Mouse (Mus musculus) urinary bladder, postnatal 4 days (tissue): ENCODE results near the gene Gadl1.

Source experiments
- DNase-seq, 2 experiments: peaks; one replicate each; pipeline ENCODE4 v3.0.0; 2021 to 2022; ENCODE audit warnings: low spot score in 2 of 2

Gadl1 gene

DNA sequence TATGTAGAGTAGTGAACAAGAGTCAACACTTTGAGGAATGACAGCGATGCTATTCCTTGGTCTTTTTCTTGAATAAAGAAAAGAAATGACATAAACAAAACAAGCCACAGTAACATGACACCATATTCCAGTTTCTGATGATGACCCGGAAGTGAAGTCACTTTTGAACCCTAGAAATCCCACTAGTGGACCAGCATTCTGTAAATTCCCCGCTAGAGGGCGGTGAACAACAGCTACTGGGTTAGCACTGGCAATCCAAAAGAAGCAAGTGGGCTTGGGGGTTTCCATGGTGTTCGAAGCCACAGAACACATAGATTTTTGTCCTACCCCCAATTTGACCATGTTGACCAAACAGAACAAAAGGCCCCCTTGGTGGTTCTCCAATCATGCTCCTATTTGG is 178.6 kb downstream of the Gadl1 start:
- DNase-seq: peak; percentile 40 to 71

DNA sequence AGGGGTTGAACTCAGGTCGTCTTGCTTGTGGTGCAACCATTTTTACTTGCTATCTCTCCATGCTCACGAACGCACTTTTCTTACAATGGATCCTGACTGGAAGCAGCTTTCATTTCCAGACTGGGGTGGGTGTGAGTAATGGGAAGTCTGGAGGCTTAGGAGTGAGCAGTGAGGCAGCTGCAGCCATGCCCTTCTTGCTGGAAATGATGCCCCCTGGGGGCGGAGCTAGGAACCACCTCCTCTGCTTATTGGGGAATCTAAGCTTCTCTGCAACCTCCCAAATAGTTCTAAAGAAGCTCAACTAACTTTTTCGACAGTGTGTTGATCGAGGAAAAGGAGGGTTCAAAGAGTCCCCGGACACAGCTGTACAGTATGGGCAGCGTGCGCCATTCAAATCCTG is 179.7 kb downstream of the Gadl1 start:
- DNase-seq: no peak

DNA sequence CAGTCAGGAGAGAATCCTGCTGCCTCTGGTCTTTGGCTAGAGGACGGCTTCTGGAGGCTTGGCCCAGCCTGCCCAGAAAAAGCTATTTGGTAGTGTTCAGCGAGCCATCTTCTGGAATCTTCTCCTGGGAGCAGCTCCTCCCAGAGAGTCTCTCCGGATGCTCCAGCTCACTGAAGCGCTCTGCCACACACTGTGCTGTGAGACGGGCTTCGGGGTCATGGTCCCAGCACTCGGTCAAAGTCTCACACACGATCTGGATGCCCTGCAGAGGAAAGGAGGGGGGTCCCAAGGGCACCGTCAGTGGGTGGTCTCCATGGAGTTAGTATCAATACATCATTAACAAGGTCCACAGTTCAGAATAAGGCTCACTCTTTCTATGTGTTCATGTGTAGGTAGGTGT is 181.0 kb downstream of the Gadl1 start:
- no peak for DNase-seq

DNA sequence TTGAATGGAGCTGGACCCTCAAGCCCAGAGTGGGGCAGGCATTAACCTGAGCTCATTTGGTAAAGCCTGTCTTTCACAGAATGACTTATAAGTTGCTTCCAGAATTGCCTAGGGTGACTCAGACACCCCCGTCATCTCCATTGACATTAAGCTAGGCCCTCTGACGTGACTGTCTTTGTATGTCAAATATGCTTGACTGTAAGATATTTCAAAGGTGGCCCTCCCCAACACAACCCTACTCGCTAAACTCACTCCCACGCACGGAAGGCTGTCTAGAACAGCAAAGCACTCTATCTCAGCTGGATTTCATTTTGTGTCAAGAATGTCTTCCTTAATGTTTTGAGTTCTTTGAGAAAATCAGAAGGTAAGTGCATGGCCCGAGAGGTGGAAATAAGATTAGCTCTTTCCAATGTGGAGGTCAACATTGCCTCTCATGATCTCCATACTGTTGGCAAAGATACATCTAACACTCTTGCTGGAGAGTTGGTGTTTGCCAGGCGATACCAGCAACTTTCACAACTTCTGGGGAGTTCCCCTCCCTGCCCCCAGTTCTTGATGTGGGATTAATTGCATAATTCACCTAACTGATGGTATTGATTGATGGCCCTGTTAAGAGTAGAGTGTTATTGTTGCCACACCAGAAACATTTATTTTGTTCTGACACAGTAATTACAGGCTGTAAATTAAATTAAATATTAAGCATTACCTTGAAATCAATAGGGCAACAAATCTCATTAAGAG is 182.0 kb downstream of the Gadl1 start:
- no peak for DNase-seq

DNA sequence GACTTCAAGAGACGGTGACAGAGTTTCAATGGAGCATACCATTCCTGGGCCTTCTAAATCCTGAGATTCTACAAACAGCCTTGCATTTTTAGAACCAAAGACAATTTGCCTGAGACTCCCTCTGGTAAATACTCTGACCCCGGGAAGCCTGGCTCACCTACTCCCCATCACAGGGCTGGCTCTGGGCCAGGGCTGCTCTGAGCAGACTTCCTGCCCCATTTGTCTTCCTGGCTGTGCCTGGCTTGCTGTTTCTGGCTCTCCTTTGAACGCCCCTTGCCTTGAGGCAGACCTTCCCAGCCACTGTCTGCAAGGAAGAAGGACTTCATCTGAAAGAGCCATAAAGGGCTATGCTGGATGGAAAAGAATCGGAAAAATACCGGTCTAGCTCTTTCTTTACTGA is 182.7 kb downstream of the Gadl1 start:
- peak in 1 of 2 experiments; percentile 67 for DNase-seq

DNA sequence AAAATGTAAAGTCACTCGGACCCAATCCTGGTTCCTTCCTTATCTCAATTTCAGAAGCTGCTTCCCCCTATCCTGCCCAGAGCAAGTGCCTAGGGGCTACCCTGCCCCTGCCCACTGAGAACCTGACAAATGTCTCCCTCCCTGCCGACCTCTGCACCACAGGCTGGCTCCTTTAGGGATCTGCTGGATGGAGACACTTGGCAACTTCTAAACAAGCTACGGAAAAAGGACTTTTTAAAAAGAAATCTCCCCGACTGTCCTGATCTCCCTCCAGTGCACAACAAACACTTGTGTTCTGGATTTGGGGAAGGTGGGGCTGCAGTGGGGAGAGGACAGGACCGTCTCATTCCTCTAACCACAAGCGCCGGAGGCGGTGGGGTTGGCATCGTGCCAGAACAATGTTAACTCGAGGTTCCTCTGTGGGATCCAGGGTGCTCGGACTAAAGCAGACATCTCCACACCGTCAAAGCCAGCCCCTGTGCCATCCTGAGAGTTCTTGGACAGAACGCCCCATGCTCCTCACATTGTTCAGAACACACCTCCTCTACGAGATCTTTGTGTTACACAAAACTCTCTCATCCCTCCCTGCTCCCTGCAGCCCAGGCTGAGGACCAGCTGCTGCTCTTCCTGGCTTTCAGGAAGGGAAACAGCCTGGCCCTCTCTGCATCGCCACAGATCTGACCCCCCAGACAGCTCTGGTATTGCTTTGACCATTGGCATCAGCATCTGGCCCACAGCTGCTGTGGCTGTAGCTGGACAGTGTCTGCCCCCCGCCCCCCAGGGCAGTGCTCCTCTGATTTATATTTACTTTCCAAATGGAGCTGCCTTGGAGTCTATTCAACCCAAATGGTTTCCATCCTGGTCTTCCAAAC is 189.7 kb downstream of the Gadl1 start:
- DNase-seq: peak; percentile 61 to 78

DNA sequence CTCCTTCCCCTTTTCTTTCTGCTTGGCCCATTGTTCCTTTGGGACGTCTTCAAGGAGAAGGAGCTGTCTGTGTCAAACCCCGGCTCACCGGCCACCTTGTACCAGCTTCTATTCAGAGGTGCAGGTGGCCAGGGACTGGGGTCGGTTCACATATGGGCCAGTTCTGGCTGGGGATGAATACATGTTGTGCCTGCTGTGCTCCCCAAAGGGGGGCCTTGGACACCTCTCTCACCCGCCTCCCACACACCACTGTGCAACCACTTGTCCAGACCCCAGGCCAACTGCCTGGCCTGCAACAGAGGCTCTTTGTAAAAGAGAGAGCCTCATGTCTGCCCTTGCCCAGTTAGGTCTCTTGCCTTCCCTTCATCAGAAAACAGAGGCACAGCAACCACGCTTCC is 190.3 kb downstream of the Gadl1 start:
- no peak for DNase-seq

DNA sequence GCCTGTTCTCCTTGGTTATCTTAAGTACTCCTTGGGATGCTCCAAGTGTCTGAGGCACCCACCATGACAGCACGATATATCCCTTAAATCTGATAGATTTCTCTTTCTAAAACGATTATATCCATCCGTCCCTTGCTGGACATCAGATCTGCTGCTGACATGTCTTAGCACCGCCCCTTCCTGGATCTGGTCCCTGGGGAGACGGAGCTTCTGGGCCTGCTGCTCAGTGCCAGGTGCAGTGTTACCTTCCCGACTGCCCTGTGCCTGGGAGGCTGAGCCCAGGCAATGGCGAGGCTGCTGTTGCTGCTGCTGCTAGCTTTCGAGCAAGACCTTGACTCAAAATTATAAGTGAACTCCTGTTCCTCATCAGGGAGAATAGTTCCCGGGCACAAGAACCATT is 190.8 kb downstream of the Gadl1 start:
- DNase-seq: no peak

DNA sequence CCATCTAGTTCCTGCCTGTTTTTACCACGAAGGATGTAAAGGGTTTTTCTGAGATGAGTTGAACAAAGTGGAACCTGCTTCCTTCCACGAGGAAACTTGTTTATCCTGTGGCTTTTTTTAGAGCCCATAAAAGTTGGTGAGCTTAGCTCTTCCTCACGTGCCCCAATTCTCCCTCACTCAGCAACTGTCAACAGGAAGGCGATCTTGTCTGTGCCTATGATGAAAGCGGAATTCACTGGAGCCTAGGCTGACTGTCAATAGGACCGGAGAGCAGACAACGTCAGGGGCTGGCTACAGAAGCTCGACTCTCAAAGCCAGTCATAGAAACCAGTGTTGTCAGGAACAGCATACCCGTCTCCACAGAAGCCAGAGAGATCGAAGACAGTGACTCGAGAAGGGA is 192.6 kb downstream of the Gadl1 start:
- DNase-seq: no peak

DNA sequence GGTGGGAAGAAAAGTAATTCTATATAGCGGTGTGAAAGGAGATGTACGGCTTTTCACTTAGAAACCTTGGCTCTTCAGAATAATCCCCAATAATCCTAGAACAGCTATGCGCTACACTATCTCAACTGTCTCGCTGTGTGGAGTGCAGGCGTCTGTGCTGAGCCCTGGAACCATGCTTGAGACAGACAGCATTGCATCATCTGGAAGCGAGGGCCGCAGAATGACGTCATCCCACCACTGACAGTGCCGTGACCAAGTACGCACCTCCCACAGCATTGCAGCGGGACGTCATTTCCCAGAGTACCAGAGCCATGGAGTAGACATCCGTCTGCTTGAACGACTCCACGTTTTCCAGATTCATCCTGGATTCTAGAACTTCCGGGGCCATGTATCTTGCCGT is 195.5 kb downstream of the Gadl1 start:
- no peak for DNase-seq

DNA sequence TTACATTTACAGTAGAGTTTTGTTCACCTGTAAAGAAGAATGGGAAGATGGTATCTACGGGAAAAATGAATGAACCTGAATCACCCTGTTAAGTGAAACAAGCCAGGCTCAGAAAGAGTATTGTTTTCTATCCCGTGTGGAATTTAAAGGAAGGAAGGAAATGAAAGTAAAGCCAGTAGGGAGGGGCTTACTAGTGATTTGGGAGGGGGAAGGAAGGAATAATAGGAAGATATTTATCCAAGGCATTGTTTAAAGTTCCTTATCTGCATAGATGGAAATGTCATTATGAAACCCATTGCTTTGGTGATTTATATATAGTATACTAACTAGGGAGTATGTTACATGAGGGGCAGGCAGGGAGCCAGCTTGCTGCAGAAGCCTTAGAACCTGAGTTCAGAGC is 199.5 kb downstream of the Gadl1 start:
- no peak for DNase-seq

DNA sequence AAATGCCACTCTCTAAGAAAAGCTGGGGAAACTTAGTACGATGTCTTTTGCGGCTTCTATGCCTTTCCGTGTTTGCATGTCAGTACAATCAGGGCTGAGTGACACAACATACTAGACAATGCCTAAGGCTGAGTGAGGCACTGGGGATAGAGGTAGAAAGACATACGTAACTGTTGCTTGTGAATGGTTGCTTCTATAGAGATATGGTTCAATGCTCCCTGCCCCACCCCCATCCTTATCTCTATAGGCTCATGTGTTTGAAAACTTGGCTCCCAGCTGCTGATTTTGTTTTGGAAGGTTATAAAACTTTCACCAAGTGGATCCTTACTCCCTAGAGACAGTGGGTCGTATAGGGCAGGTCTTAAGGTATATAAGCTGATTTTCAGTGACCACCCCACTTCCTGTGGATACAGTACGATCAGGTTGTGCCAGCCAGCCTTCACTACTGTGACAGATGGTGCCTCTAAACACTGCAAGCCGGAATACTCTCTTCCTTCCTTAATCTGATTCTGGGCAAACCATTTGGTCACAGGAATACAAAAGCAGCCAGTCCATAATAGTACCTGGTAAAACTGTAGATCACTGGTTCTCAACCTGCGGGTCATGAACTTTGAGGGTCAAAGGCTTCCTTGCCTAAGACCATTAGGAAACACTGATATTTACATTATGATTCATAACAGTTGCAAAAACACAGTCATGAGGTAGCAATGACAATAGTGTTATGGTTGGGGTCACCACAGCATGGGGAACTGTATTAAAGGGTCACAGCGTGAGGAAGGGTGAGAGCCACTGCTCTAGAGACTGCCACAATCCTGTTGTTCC is 202.1 kb downstream of the Gadl1 start:
- DNase-seq: no peak

DNA sequence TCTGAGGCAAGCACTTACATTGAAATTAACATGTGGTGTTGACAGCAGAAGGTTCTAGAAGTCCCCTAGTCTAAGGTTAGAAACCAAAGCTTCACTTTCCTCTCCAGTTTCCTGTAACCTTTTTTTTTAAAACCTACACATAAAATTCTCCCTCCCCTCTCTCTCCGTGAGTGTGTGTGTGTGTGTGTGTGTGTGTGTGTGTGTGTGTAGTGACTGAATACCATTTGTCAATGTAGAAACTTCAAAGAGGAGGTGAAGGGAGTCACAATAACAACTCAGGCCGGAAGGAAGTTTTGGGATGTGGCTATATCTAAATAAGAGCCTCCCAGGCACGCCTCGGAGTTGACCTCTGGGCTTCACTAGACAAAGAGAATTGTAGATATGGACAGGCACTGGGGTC is 205.1 kb downstream of the Gadl1 start:
- no peak for DNase-seq

DNA sequence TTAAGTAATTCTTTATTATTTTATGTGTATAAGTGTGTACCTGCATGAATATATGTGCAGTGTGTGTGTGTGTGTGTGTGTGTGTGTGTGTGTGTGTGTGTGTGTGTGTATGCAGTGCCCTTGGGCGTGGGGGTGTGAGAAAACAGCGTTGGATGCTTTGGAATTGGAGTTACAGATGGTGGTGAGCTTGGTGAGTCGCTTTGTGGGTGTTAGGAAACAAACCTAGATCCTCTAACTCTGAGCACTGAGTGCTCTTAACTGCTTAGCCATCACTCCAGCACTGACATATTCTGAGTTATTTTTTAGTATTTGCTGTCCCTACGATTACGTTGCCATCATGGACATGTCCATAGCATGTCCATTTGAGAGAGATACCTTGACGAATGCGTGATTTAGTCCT is 206.6 kb downstream of the Gadl1 start:
- DNase-seq: no peak

DNA sequence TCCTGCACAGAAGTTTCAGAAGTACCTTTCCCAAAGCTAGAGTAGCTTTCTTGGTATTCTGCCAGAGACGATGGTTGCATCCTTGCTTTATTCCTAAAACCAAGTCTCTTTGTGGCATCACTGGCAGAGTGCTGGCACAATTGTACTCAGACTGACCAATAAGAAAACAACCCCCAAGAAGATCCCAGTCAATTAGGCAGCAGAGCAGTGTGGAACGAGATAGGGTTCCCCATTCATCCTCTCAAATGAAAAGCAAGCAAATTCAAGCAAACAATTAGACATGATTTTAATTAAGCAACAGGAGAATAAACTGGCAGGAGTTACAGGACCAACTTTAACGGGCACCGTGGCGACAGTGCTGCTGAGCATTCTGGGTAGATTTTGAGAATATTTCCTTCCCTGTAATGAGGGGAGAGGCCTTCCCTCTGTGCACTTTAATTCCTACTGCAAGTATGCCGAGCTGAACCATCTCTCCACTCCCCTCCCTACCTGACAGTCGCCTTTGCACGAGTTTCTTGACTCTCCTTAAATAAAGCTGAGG is 209.1 kb downstream of the Gadl1 start:
- DNase-seq: no peak

DNA sequence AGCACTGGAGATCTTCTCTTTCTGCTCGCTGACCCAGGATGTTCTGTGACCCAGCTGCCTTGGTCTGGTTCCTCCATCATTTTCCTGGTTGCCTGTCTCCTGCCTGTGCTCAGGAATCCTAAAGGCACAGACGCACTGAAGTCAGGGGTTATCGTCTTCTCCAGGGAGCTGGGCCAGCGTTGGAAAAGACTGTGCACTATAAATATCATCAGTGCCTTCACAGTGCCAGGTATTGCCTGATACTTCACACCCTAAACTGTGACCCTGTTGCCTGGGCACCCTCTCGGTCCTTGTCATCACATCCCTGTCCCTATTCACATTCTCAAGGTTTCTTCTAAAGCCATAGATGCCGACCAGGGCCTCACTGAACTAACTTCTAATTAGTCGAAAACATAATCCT is 210.7 kb downstream of the Gadl1 start:
- DNase-seq: no peak

DNA sequence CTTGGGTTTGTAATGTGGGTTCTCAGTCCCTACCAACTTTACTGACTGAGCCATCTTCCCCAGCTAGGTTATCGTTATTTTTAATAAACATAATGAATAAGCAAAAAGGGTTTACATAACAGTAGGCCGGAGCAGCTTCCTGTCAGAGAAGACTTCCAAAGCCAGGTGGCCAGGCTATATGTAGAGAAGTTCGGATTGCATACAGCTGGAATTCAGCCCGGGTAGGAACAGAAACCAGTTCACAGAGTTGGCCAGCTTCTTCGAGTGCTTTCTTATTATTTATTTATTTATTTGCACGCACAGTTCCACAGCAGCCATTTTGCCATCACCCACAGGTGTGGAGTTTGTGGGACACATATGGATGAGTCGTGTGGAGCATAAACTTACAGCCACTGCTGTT is 212.2 kb downstream of the Gadl1 start:
- no peak for DNase-seq

DNA sequence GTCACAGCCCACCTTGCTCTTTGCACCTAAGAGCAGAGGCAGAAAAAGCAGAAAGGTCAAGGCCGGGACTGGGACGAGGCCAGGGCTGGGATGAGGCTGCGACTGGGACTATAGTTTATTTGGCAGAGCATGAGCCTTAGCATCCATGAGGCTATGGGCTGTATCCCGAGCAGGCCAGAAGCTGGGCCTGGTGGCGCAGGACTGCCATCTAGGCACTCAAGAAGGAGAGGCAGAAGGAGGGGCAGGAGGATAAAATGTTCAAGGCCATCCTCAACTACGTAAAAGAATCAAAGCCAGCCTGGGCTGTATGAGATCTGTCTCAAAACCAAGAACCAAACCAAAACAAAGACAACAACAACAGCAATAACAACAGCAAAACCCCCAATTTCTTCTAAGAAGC is 213.3 kb downstream of the Gadl1 start:
- no peak for DNase-seq

DNA sequence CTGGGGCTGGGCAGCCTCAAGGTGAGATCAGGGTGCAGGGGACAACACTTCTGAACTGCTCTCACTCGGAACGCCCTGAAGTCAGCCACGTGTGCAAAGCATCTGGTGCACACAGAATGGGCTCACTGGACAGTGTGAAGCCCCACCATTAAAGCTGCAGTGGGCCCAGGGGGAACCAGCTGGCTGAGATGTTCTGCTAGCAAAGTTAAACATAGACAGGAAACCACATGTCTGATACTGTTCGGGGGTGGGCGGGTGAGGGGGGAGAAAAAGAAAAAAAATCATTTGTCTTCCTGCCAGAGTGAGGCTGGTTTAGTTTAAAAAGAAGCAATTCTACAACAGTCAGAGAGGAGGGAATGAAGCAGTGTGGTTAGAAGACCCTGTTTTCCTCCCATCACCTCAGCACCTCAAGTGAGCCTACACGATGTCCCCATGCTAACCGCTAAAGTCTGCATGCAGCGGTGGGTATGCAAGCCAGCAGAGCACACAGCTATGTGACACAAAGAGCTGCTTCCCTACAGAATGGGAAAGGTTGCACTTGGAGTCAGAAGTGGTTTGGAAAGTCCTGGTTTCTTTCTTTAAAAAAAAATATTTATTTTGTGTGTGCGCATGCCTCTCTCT is 213.8 kb downstream of the Gadl1 start:
- DNase-seq: no peak
